Mouse (Mus musculus): Measurements from ENCODE around the gene Mtmr12. TPM values are rescaled to one million over a fixed set of nuclear protein-coding genes. Genes with fewer than 3 reads are reported as not detected.
A peak's percentile ranks its signal among the peaks of the same experiment; 100 is the strongest.

Gene Mtmr12
- total RNA-seq, 2 experiments from 2014 or later, result 3.5 to 5.6 TPM

GRCm38 (mm10) chr15:12246360-12247158, 41.7 kb downstream of the Mtmr12 start:
- no peak overlapping the region for H3K4me3 ChIP-seq
- H3K27ac ChIP-seq, result peak overlapping the region; percentile 63
- TF ChIP-seq CTCF (IDR thresholded peaks at IDR 0.05), result no peak
- intact Hi-C loops (cut with DNase I), result loop anchor here (2.0 kb wide), 1 partner anchor 50 kb away; no protein-coding TSS in a partner anchor
- no peak for DNase-seq

DNA sequence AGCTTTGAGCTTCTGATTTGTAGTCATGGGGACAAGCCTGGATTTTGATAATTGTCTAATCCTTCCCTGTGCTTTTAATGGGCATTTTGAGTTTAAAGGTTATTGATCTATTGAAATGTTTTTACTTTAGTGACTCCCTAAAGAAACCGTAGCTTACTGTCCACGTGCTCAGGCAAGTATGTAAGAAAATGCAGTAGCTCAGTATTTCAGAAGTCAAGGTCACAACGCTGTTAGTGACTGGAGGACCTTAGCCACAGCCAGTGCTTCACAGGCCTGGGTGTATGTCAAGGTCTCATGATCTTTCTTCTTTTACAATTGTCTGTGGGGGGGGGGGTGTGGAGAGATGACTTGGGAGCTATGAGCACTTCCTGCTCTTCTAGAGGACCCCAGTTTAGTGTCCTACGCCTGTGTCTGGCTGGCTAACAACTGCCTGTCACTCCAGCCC, 42.4 kb downstream of the Mtmr12 start:
- Histone ChIP-seq H3K4me3 (no peak overlapping the region), H3K27ac (no peak overlapping the region; the same call in 1 of the 2 replicates)
- DNase-seq, result no peak
- TF ChIP-seq CTCF (IDR thresholded peaks at IDR 0.05), result no peak
- intact Hi-C loops (cut with DNase I), result loop anchor here (2.0 kb wide), 1 partner anchor 50 kb away; no protein-coding TSS in a partner anchor

- peak; percentile 37 for DNase-seq
- Histone ChIP-seq H3K4me3 (no peak overlapping the region), H3K27ac (no peak overlapping the region)
- intact Hi-C loops (cut with DNase I), result no loop called here
- peak; percentile 76 for TF ChIP-seq CTCF (IDR thresholded peaks at IDR 0.05)
Observed at GRCm38 (mm10) chr15:12248279-12248678, 43.5 kb downstream of the Mtmr12 start.

- Histone ChIP-seq H3K27ac (no peak overlapping the region), H3K4me3 (no peak overlapping the region)
- TF ChIP-seq CTCF (IDR thresholded peaks at IDR 0.05), result no peak
- intact Hi-C loops (cut with DNase I), result no loop called here
- no peak for DNase-seq
Observed at GRCm38 (mm10) chr15:12250350-12250749, 45.5 kb downstream of the Mtmr12 start.

DNA sequence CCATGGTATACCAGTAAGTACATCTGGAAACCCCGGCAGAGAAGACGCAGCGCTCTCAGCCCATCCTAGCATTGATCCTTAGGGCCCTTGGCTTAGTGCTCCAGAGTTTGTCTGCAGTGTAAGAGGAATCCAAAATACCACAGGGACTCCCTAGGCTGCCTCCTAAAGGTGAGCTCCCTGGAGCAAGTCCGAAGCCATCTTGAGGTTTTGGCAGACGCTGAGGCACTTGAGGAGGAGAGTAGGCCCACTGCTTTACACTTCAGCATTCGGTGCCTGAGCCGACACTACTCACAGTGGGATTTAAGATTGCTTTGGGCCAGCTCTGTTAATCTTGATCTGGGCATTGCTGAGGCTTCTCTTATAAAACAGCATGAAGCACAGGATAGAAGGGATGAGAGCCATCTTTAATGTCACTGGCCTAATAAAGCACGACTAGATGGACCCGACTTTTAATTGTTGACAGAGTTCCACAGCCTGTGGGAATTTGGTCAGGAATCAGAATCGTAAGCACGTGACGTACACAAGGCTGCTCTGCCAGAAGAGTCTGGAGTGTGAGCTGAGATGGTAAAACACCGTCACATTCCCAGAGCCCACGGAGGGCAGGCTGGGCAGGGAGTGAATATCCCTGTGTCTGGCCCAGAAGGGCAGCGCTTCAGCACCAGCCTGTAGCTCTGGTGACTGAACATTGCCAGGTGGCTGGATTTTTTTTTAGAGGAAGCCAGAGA, 46.8 kb downstream of the Mtmr12 start:
- H3K27ac ChIP-seq, result no peak overlapping the region
- H3K4me3 ChIP-seq, result no peak overlapping the region
- DNase-seq, result no peak
- no peak for TF ChIP-seq CTCF (IDR thresholded peaks at IDR 0.05)
- intact Hi-C loops (cut with DNase I), result no loop called here

DNA sequence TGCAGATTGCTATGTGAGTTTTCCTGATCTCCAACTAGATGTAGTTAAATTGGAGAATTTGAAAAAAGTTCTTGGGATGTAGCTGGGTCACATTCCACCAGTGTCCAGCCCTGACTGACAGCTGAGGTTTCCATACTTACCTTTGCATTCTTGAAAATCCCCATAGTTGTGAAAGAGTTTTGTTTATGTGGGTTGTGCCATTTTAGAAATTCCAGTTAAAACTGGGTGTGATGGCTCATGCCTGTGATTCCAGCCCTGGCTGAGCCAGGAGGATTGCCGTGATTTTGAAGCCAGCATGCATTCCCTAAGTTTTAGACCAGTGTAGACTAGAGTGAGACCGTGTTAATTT, 47.3 kb downstream of the Mtmr12 start:
- Histone ChIP-seq H3K4me3 (no peak overlapping the region), H3K27ac (no peak overlapping the region)
- no peak for DNase-seq
- intact Hi-C loops (cut with DNase I), result no loop called here
- no peak for TF ChIP-seq CTCF (IDR thresholded peaks at IDR 0.05)

- DNase-seq, result no peak
- intact Hi-C loops (cut with DNase I), result no loop called here
- TF ChIP-seq CTCF (IDR thresholded peaks at IDR 0.05), result no peak
- H3K4me3 ChIP-seq, result no peak overlapping the region
- H3K27ac ChIP-seq, result no peak overlapping the region
Observed at GRCm38 (mm10) chr15:12257730-12258494, 53.1 kb downstream of the Mtmr12 start.

DNA sequence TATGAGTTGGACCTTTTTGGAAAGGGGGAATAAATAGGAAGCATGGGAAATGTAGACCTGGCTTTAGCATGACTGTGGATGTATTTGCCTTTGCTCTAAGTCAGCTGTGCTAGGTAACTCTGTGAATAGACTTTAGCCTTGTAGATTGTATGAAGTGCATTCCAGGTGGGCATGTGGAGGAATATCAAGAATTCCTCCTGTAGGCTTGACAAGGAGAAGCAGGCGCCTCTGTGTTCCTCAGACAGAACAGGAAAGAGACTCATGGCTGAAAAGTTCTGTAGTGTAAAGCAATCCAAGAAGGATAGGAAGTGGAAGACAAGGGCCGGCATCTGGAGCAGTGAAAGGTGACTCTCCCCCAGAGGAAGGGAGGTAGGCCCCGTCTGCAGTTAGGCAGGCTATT, 58.2 kb downstream of the Mtmr12 start:
- Histone ChIP-seq H3K4me3 (no peak overlapping the region), H3K27ac (no peak overlapping the region)
- intact Hi-C loops (cut with DNase I), result no loop called here
- no peak for DNase-seq
- TF ChIP-seq CTCF (IDR thresholded peaks at IDR 0.05), result no peak

- no peak for TF ChIP-seq CTCF (IDR thresholded peaks at IDR 0.05)
- intact Hi-C loops (cut with DNase I), result loop anchor here (5.0 kb wide), 1 partner anchor 294 kb away; no protein-coding TSS in a partner anchor
- H3K4me3 ChIP-seq, result no peak overlapping the region
- no peak for DNase-seq
- H3K27ac ChIP-seq, result no peak overlapping the region
Observed at GRCm38 (mm10) chr15:12266460-12266859, 61.6 kb downstream of the Mtmr12 start.

DNA sequence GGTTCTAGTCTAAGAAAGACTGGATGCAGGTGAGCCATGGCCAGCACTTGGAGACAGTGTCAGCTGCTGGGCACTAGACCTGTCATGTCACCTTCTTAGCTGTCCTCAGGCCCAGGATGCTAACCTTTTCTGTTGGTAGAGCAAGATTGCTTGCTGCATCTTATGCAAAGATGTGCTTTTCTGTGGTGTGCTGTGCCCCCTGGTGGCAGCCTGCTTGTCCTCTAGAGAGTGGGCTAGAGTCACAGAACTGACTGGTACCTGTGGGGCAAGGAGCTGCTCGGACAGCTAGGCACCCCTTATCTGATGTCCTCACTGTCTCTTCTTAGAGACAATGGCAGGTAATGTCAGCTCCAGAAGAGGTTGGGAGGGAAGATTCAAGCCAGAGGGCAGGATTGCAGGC, 63.2 kb downstream of the Mtmr12 start:
- H3K27ac ChIP-seq, result no peak overlapping the region
- peak; percentile 89 for TF ChIP-seq CTCF (IDR thresholded peaks at IDR 0.05)
- peak; percentile 83 for DNase-seq
- no peak overlapping the region for H3K4me3 ChIP-seq
- intact Hi-C loops (cut with DNase I), result loop anchor here (1.0 to 5.0 kb wide), 3 partner anchors 72 to 296 kb away; no protein-coding TSS in a partner anchor

- intact Hi-C loops (cut with DNase I), result no loop called here
- Histone ChIP-seq H3K27ac (no peak overlapping the region), H3K4me3 (no peak overlapping the region)
- no peak for TF ChIP-seq CTCF (IDR thresholded peaks at IDR 0.05)
- no peak for DNase-seq
Observed at GRCm38 (mm10) chr15:12271340-12271739, 66.5 kb downstream of the Mtmr12 start.

- TF ChIP-seq CTCF (IDR thresholded peaks at IDR 0.05), result no peak
- H3K27ac ChIP-seq, result no peak overlapping the region
- intact Hi-C loops (cut with DNase I), result no loop called here
- H3K4me3 ChIP-seq, result no peak overlapping the region
- DNase-seq, result no peak
Observed at GRCm38 (mm10) chr15:12273325-12274052, 68.7 kb downstream of the Mtmr12 start.
